Mouse (Mus musculus): ENCODE data around the gene Atp1a3. TPM values are rescaled to one million over a fixed set of nuclear protein-coding genes. Genes with fewer than 3 reads are reported as not detected.

Atp1a3 gene
- polyA plus RNA-seq, 1 experiment from 2014 or later: 0.38 TPM

- no peaks in the 10 kb centered on the region for H3K4me1 ChIP-seq (replicated peaks)
- H3K9me3 ChIP-seq: no peaks in the 10 kb centered on the region
- H3K36me3 ChIP-seq: peaks cover 72% of the 10 kb centered on the region
- no peak overlapping the region for H3K9ac ChIP-seq (replicated peaks)
- H3K27ac ChIP-seq: no peak overlapping the region
- WGBS: 64% methylated on average over 10 of the region's 10 CpGs
- no peak overlapping the region for H3K4me3 ChIP-seq (replicated peaks)
- H3K4me2 ChIP-seq: no peak overlapping the region
- no peaks in the 10 kb centered on the region for H3K27me3 ChIP-seq
- no peak for ATAC-seq (ENCODE audit: insufficient number of reproducible peaks, insufficient read depth, low FRiP score, low TSS enrichment, low read depth)
These were observed 20.2 kb upstream of the Atp1a3 start for GRCm38 (mm10) chr7:25025855-25026439.

- ATAC-seq (ENCODE audit: insufficient number of reproducible peaks, insufficient read depth, low FRiP score, low TSS enrichment, low read depth): no peak
- 0 out of 2 replicates have a peak, but pooled peaks cover 3% of the 10 kb centered on the region for H3K9me3 ChIP-seq
- no peak overlapping the region for H3K9ac ChIP-seq (replicated peaks)
- peaks cover 19% of the 10 kb centered on the region for H3K4me1 ChIP-seq (replicated peaks)
- no peak overlapping the region for H3K27ac ChIP-seq
- H3K36me3 ChIP-seq: peaks cover 49% of the 10 kb centered on the region
- 59% methylated on average over 7 of the region's 7 CpGs for WGBS
- no peak overlapping the region for H3K4me2 ChIP-seq
- H3K27me3 ChIP-seq: peaks cover 73% of the 10 kb centered on the region
- no peak overlapping the region for H3K4me3 ChIP-seq (replicated peaks)
These were observed 5.8 kb upstream of the Atp1a3 start for GRCm38 (mm10) chr7:25011592-25011991.

- H3K9ac ChIP-seq (replicated peaks): peak overlapping the region; percentile 40
- no peak overlapping the region for H3K27ac ChIP-seq
- no peak for ATAC-seq (ENCODE audit: insufficient number of reproducible peaks, insufficient read depth, low FRiP score, low TSS enrichment, low read depth)
These were observed 4.5 kb upstream of the Atp1a3 start for GRCm38 (mm10) chr7:25010090-25010913.

GRCm38 (mm10) chr7:25009099-25009700 lies 3.4 kb upstream of the Atp1a3 start:
- Histone ChIP-seq H3K36me3 (peaks cover 25% of the 10 kb centered on the region), H3K27me3 (peaks cover 97% of the 10 kb centered on the region), H3K4me3 (replicated peaks) (no peak overlapping the region), H3K27ac (no peak overlapping the region), H3K9ac (replicated peaks) (no peak overlapping the region), H3K9me3 (0 out of 2 replicates have a peak, but pooled peaks cover 3% of the 10 kb centered on the region), H3K4me1 (replicated peaks) (peaks cover 29% of the 10 kb centered on the region), H3K4me2 (no peak overlapping the region)
- ATAC-seq (ENCODE audit: insufficient number of reproducible peaks, insufficient read depth, low FRiP score, low TSS enrichment, low read depth): no peak
- WGBS: 6% methylated on average over 20 of the region's 20 CpGs

More at GRCm38 (mm10) chr7:25010090-25010913, 4.5 kb upstream of the Atp1a3 start:
- WGBS: 3% methylated on average over 89 of the region's 97 CpGs
- peak overlapping the region; percentile 64 for H3K4me2 ChIP-seq
- H3K27me3 ChIP-seq: peaks cover 86% of the 10 kb centered on the region
- H3K9me3 ChIP-seq: 0 out of 2 replicates have a peak, but pooled peaks cover 3% of the 10 kb centered on the region
- peaks cover 27% of the 10 kb centered on the region for H3K4me1 ChIP-seq (replicated peaks)
- peak overlapping the region; percentile 39 for H3K4me3 ChIP-seq (replicated peaks)
- peaks cover 36% of the 10 kb centered on the region for H3K36me3 ChIP-seq

DNA sequence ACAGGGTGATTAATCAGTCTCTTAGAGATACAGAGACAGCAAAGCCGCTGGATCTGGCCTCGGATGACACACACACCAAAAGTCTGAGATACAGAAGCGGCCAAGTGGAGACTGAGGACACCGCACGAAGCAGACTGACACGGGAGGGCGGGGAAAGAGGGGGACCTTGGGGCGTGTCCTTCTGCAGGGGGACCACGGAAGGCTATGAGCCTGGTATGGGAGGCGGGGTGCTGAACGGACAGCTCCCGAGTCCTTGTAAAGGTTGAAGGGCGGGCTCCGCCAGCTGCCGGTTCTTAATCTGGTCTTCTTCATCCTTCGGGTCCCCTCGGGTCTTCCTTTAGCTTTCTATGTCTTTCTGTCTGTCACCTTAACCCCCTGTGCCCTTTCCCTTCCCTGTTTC lies 2.9 kb upstream of the Atp1a3 start:
- Histone ChIP-seq H3K27me3 (peaks cover 99% of the 10 kb centered on the region), H3K9me3 (0 out of 2 replicates have a peak, but pooled peaks cover 3% of the 10 kb centered on the region), H3K4me2 (no peak overlapping the region), H3K4me1 (replicated peaks) (peaks cover 29% of the 10 kb centered on the region), H3K9ac (replicated peaks) (no peak overlapping the region), H3K4me3 (replicated peaks) (no peak overlapping the region), H3K27ac (no peak overlapping the region), H3K36me3 (peaks cover 19% of the 10 kb centered on the region)
- ATAC-seq (ENCODE audit: insufficient number of reproducible peaks, insufficient read depth, low FRiP score, low TSS enrichment, low read depth): no peak
- under 1% methylated on average over 17 of the region's 17 CpGs for WGBS

GRCm38 (mm10) chr7:25007609-25008374 lies 2.0 kb upstream of the Atp1a3 start:
- WGBS: 29% methylated on average over 8 of the region's 8 CpGs
- ATAC-seq (ENCODE audit: insufficient number of reproducible peaks, insufficient read depth, low FRiP score, low TSS enrichment, low read depth): no peak
- no peak overlapping the region for H3K4me2 ChIP-seq
- peaks cover 29% of the 10 kb centered on the region for H3K4me1 ChIP-seq (replicated peaks)
- no peak overlapping the region for H3K27ac ChIP-seq
- peaks cover 100% of the 10 kb centered on the region for H3K27me3 ChIP-seq
- peaks cover 11% of the 10 kb centered on the region for H3K36me3 ChIP-seq
- no peak overlapping the region for H3K4me3 ChIP-seq (replicated peaks)
- 0 out of 2 replicates have a peak, but pooled peaks cover 3% of the 10 kb centered on the region for H3K9me3 ChIP-seq
- no peak overlapping the region for H3K9ac ChIP-seq (replicated peaks)

DNA sequence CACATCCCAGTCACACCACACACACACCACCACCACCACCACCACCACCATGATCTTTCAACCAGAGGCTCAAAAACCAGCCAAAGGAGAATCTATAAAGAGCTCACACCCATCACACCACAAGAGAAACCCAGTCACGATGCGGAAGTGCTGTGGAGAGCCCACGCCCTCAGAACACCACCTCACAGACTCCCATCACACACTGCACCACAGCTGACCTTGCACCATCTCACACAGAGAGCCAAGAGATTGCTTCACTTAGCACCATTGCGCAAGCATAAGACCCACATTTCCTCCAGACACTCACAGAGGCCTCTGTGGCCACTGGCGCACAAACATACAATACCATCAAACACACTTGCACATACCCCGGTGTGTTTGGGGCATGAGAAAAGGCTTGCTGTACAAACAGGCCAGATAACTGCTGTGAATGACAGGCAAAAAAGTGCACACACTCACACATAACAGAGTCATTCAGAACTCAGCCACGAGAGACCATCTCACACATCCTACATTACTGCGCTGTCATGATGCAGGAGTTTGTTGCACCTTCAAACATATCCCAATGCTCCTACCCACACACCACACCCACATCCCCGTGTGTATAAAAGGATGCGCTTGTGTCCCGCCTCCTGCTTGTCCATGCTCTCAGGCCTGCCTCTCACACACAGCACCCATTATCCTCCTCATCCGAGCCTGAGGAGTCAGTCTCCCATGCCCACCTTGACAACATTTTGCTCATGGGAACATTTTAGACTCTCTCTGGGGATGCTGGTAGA lies 1.0 kb upstream of the Atp1a3 start:
- Histone ChIP-seq H3K4me3 (replicated peaks) (no peak overlapping the region), H3K4me2 (no peak overlapping the region), H3K36me3 (0 out of 2 replicates have a peak, but pooled peaks cover 4% of the 10 kb centered on the region), H3K27me3 (peaks cover 98% of the 10 kb centered on the region), H3K9ac (replicated peaks) (no peak overlapping the region), H3K4me1 (replicated peaks) (peaks cover 29% of the 10 kb centered on the region), H3K27ac (no peak overlapping the region), H3K9me3 (0 out of 2 replicates have a peak, but pooled peaks cover 3% of the 10 kb centered on the region)
- WGBS: 83% methylated on average over 12 of the region's 12 CpGs
- no peak for ATAC-seq (ENCODE audit: insufficient number of reproducible peaks, insufficient read depth, low FRiP score, low TSS enrichment, low read depth)

DNA sequence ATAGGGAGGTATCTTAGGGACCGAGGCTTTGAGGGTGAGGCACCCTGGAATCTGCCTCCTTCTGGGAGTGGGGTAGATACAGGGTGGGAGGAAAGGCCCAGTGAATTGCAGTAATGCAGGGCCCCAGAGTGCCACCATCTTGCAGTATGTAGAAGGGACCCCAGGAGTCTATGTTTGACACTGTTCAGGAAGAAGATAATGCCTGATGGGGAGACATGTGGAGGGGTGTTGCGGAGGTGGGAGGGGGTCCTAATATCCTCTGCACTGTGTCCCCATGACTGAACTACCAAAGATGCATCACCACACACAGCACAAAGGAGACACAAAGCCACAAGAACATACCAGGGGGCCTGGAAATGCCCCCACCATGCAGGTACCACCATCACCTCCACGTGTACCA lies 413 bp upstream of the Atp1a3 start:
- H3K9me3 ChIP-seq: 0 out of 2 replicates have a peak, but pooled peaks cover 3% of the 10 kb centered on the region
- no peak overlapping the region for H3K27ac ChIP-seq
- WGBS: 70% methylated on average over 3 of the region's 3 CpGs
- H3K27me3 ChIP-seq: peaks cover 92% of the 10 kb centered on the region
- ATAC-seq (ENCODE audit: insufficient number of reproducible peaks, insufficient read depth, low FRiP score, low TSS enrichment, low read depth): 0 out of 2 replicates have a peak, but pooled peaks have one; percentile 1
- no peaks in the 10 kb centered on the region for H3K36me3 ChIP-seq
- H3K4me1 ChIP-seq (replicated peaks): peaks cover 29% of the 10 kb centered on the region
- H3K4me2 ChIP-seq: peak overlapping the region; percentile 82
- no peak overlapping the region for H3K9ac ChIP-seq (replicated peaks)
- peak overlapping the region; percentile 44 for H3K4me3 ChIP-seq (replicated peaks)

DNA sequence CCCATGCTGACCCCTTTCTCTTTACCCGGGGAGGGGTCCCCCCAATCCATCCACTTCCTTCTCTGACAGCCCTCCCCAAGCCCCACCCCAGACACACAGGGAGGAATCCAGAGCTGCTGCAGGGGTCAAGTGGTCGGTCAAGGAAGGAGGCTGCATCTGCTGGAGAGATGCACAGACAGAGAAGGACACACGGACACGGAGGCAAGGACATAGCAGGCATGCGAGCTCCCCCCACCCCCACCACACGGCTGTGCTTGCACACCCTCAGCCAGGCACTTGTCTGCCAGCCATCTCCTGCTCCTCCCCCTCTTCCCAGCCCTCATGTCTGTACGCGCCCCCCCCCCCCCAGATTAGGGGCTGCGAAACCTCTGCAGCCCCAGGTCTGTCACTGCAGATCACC lies 952 bp downstream of the Atp1a3 start:
- Histone ChIP-seq H3K27me3 (peaks cover 84% of the 10 kb centered on the region), H3K27ac (no peak overlapping the region), H3K4me1 (replicated peaks) (peaks cover 18% of the 10 kb centered on the region), H3K4me2 (peak overlapping the region; percentile 82; the same call in 1 of the 2 replicates), H3K9me3 (0 out of 2 replicates have a peak, but pooled peaks cover 3% of the 10 kb centered on the region), H3K4me3 (replicated peaks) (peak overlapping the region; percentile 44; the same call in 1 of the 2 replicates), H3K36me3 (no peaks in the 10 kb centered on the region), H3K9ac (replicated peaks) (no peak overlapping the region)
- ATAC-seq (ENCODE audit: insufficient number of reproducible peaks, insufficient read depth, low FRiP score, low TSS enrichment, low read depth): no peak
- WGBS: 51% methylated on average over 7 of the region's 9 CpGs

GRCm38 (mm10) chr7:25003820-25004388 lies 1.9 kb downstream of the Atp1a3 start:
- Histone ChIP-seq H3K27me3 (peaks cover 75% of the 10 kb centered on the region), H3K4me3 (replicated peaks) (no peak overlapping the region), H3K27ac (no peak overlapping the region), H3K9me3 (0 out of 2 replicates have a peak, but pooled peaks cover under 1% of the 10 kb centered on the region), H3K4me1 (replicated peaks) (peaks cover 10% of the 10 kb centered on the region), H3K36me3 (no peaks in the 10 kb centered on the region), H3K9ac (replicated peaks) (no peak overlapping the region), H3K4me2 (no peak overlapping the region)
- no peak for ATAC-seq (ENCODE audit: insufficient number of reproducible peaks, insufficient read depth, low FRiP score, low TSS enrichment, low read depth)
- 85% methylated on average over 8 of the region's 8 CpGs for WGBS
